ENCODE assay signal across 25 mouse cellular contexts in the genomic region with DNA sequence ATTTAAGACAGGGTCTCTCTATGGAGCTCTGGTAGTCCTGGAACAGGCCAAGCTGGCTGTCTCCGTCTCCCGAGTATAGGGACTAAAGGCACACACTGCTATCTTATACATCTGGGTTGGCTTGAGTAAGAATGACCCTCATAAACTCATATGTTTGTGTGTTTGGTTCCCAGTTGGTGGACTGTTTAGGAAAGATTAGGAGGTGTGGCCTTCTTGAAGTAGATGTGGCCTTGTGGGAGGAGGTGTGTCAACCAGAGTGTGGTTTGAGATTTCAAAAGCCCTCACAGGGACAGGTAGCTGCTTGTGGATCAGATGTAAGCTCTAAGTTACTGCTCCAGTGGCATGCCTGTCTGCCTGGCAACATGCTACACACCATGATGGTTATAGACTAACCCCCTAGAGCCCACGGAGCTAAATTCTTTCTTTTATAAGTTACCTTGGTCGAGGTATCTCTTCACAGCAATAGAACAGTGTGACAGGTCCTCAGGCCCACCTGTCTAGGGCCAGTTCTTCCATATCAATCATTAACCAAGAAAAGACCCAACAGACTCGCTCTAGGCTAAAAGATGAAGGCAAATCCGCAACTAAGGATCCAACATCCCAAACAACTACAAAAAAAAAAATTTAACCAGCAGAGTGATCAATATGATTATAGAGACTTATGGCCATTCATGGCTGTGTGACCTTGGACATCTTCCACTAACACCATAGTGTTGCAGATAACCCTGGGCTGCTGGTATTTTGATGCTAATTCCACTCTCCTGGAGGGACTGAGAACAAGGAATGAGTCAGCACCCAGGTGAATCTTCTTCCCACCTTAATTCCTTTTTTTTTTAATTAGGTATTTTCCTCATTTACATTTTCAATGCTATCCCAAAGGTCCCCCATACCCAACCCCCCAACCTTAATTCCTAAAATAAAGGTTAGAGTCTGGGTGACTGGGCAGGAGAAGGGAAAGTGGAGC. TPM values are rescaled to one million over a fixed set of nuclear protein-coding genes. Genes with fewer than 3 reads are reported as not detected.
DNase-seq lines count a peak whose midpoint lies in the region; ATAC-seq and TF ChIP-seq lines count a peak whose summit lies in the region.
"Had no signal": no experiment of that assay in that cellular context is flagged by ENCODE, and none has a peak within 500 bp of the region (broad histone marks: within the 10 kb centered on the region; RNA-seq: fewer than 3 reads in every experiment).

No protein-coding gene starts in this region.

- no peaks in the 10 kb centered on the region for H3K27me3 ChIP-seq in liver, embryonic 11.5 days (replicated peaks; ENCODE audit: control insufficient read depth, insufficient read depth, low read length)
- no peaks in the 10 kb centered on the region for H3K27me3 ChIP-seq in liver, embryonic 14.5 days (ENCODE audit: control insufficient read depth, insufficient read depth, low read length)
- H3K27me3 ChIP-seq: embryonic facial prominence, embryonic 15.5 days; heart, embryonic 15.5 days; hindbrain, embryonic 15.5 days had no signal

- no peaks in the 10 kb centered on the region for H3K36me3 ChIP-seq in liver, embryonic 11.5 days (ENCODE audit: control insufficient read depth, insufficient read depth, low read length)
- no peaks in the 10 kb centered on the region for H3K36me3 ChIP-seq in liver, embryonic 14.5 days (replicated peaks; ENCODE audit: control insufficient read depth, insufficient read depth, low read depth)
- H3K36me3 ChIP-seq: embryonic facial prominence, embryonic 15.5 days; heart, embryonic 15.5 days; hindbrain, embryonic 15.5 days had no signal

- DNase-seq in liver, result peak; percentile 60
- no peak for DNase-seq in liver, embryonic 11.5 days (ENCODE audit: low spot score)
- DNase-seq in c-Kit-positive CD71-positive TER-119-positive erythroid progenitor cells, embryonic 14.5 days (ENCODE audit: low spot score), result peak; percentile 48
- DNase-seq in liver, embryonic 14.5 days (ENCODE audit: low read depth in 3 of 3, low spot score in 3 of 3), result peak in 1 of 3 experiments; percentile 68
- no peak for DNase-seq in left cerebral cortex, postnatal 4 days
- DNase-seq in urinary bladder, postnatal 4 days (ENCODE audit: low spot score in 2 of 2), result no peak
- DNase-seq in thymus, postnatal 25 days, result no peak
- DNase-seq: adrenal gland, postnatal 25 days; cerebellum, adult 9-10 months; gastrocnemius, postnatal 36 days; heart, adult 2 months; kidney, adult 2 months; right cerebral cortex, adult 18-20 months; right cerebral cortex, postnatal 4 days; thymus, postnatal 36 days had no signal

- H3K4me2 ChIP-seq in liver, embryonic 11.5 days, result no peak overlapping the region
- peak overlapping the region; percentile 34 for H3K4me2 ChIP-seq in liver, embryonic 14.5 days (ENCODE audit: low read depth)
- H3K4me2 ChIP-seq: embryonic facial prominence, embryonic 15.5 days; heart, embryonic 15.5 days; hindbrain, embryonic 15.5 days had no signal

- intact Hi-C loops in left cerebral cortex, postnatal 4 days (cut with DNase I), result no loop called here

- H3K9ac ChIP-seq in liver, embryonic 11.5 days (ENCODE audit: low read depth, low read length), result no peak overlapping the region
- H3K9ac ChIP-seq in liver, embryonic 14.5 days (replicated peaks), result no peak overlapping the region
- H3K9ac ChIP-seq: embryonic facial prominence, embryonic 15.5 days; heart, embryonic 15.5 days; hindbrain, embryonic 15.5 days had no signal

- no peak; the same call in 1 of the 2 replicates for ATAC-seq in liver, embryonic 11.5 days (replicated peaks; ENCODE audit: low FRiP score)
- ATAC-seq in liver, embryonic 14.5 days (ENCODE audit: insufficient read depth), result peak; percentile 68
- ATAC-seq: CD4-positive, CD25-positive, alpha-beta regulatory T cell, adult 4 months; lung, postnatal 0 days had no signal

- H3K4me1 ChIP-seq in liver, embryonic 11.5 days (replicated peaks; ENCODE audit: control insufficient read depth, insufficient read depth, low read length), result peaks cover 27% of the 10 kb centered on the region
- peaks cover 57 to 60% of the 10 kb centered on the region in 2 experiments for H3K4me1 ChIP-seq in liver, embryonic 14.5 days (replicated peaks; ENCODE audit: control insufficient read depth in 2 of 2, insufficient read depth in 2 of 2, low read length in 1 of 2)
- H3K4me1 ChIP-seq: hindbrain, embryonic 15.5 days; limb, embryonic 10.5 days; midbrain, embryonic 10.5 days had no signal

- H3K4me3 ChIP-seq in liver, embryonic 11.5 days (ENCODE audit: low read depth, low read length), result no peak overlapping the region
- H3K4me3 ChIP-seq in liver, embryonic 14.5 days (ENCODE audit: insufficient read depth in 1 of 2, low read depth in 2 of 2, low read length in 2 of 2), result no peak overlapping the region
- H3K4me3 ChIP-seq: embryonic facial prominence, embryonic 15.5 days; heart, adult 2 months; heart, embryonic 15.5 days; hindbrain, embryonic 15.5 days; left cerebral cortex, adult 2 months; limb, embryonic 10.5 days; midbrain, embryonic 10.5 days had no signal

- peak; percentile 71 for TF ChIP-seq EP300 in liver, embryonic 14.5 days (IDR thresholded peaks at IDR 0.05; ENCODE audit: low read depth)

- H3K9me3 ChIP-seq in liver, embryonic 11.5 days (ENCODE audit: control insufficient read depth, low read length), result no peaks in the 10 kb centered on the region
- H3K9me3 ChIP-seq in liver, embryonic 14.5 days (ENCODE audit: control insufficient read depth, low read length), result no peaks in the 10 kb centered on the region
- H3K9me3 ChIP-seq: embryonic facial prominence, embryonic 15.5 days; heart, embryonic 15.5 days; hindbrain, embryonic 15.5 days; limb, embryonic 10.5 days; midbrain, embryonic 10.5 days had no signal

- TF ChIP-seq CTCF in liver, embryonic 14.5 days (IDR thresholded peaks at IDR 0.05; ENCODE audit: low read depth), result no peak

- no peak overlapping the region for H3K27ac ChIP-seq in liver, embryonic 11.5 days (ENCODE audit: low read depth, low read length)
- peak overlapping the region; percentile 98 for H3K27ac ChIP-seq in liver, embryonic 14.5 days
- H3K27ac ChIP-seq: embryonic facial prominence, embryonic 15.5 days; heart, adult 2 months; heart, embryonic 15.5 days; hindbrain, embryonic 15.5 days; kidney, postnatal 0 days; left cerebral cortex, adult 2 months; limb, embryonic 10.5 days; macrophage; midbrain, embryonic 10.5 days had no signal

- WGBS in liver, embryonic 11.5 days, result 73% methylated on average over 6 of the region's 6 CpGs
- 62% methylated on average over 6 of the region's 6 CpGs for WGBS in liver, embryonic 14.5 days (ENCODE audit: insufficient replicate concordance)

RNA-seq across cellular contexts. Expression of a gene that starts 9.1 kb away (rescaled TPM):
- 17.2 TPM in 2 replicates for polyA plus RNA-seq in liver, embryonic 11.5 days (2014; fragmentation: Nextera tagmentation; extraction: Ambion mirVana)
- polyA plus RNA-seq in liver, embryonic 14.5 days (2012; rRNA removed), result 3.3 and 3.4 TPM in 2 replicates
- polyA plus RNA-seq in liver, embryonic 14.5 days (2014; fragmentation: Nextera tagmentation; extraction: Ambion mirVana), result 2.4 and 2.8 TPM in 2 replicates
- total RNA-seq in left cerebral cortex, postnatal 4 days (2021), result 10 to 100 TPM; 28.4 to 28.8 TPM

RNA-seq across cellular contexts. Expression of a gene that starts 9.1 kb away (rescaled TPM):
- 14.9 and 17.5 TPM in 2 replicates for polyA plus RNA-seq in liver, embryonic 11.5 days (2014; fragmentation: Nextera tagmentation; extraction: Ambion mirVana)
- polyA plus RNA-seq in liver, embryonic 14.5 days (2012; rRNA removed), result 10.3 and 16.1 TPM in 2 replicates
- 7.0 TPM in 2 replicates for polyA plus RNA-seq in liver, embryonic 14.5 days (2014; fragmentation: Nextera tagmentation; extraction: Ambion mirVana)
- total RNA-seq in left cerebral cortex, postnatal 4 days (2021), result 1 to 10 TPM; 7.9 to 8.8 TPM

RNA-seq across cellular contexts. Expression of a gene that starts 15.1 kb away (rescaled TPM):
- polyA plus RNA-seq in liver, embryonic 11.5 days (2014; fragmentation: Nextera tagmentation; extraction: Ambion mirVana), result 31.5 and 33.6 TPM in 2 replicates
- polyA plus RNA-seq in liver, embryonic 14.5 days (2012; rRNA removed), result 10.6 and 15.6 TPM in 2 replicates
- polyA plus RNA-seq in liver, embryonic 14.5 days (2014; fragmentation: Nextera tagmentation; extraction: Ambion mirVana), result 31.0 and 31.1 TPM in 2 replicates
- total RNA-seq in left cerebral cortex, postnatal 4 days (2021), result 1 to 10 TPM in 1 of 2 experiments, not detected in 1; 1.2 TPM

RNA-seq across cellular contexts. Expression of a gene that starts 15.5 kb away (rescaled TPM):
- polyA plus RNA-seq in liver, embryonic 11.5 days (2014; fragmentation: Nextera tagmentation; extraction: Ambion mirVana), result 28.2 and 29.0 TPM in 2 replicates
- 12.8 and 15.5 TPM in 2 replicates for polyA plus RNA-seq in liver, embryonic 14.5 days (2012; rRNA removed)
- 10.9 and 13.2 TPM in 2 replicates for polyA plus RNA-seq in liver, embryonic 14.5 days (2014; fragmentation: Nextera tagmentation; extraction: Ambion mirVana)
- total RNA-seq in left cerebral cortex, postnatal 4 days (2021), result 10 to 100 TPM; 73.8 to 78.8 TPM

RNA-seq across cellular contexts. Expression of a gene that starts 20.3 kb away (rescaled TPM):
- 45.9 and 47.3 TPM in 2 replicates for polyA plus RNA-seq in liver, embryonic 11.5 days (2014; fragmentation: Nextera tagmentation; extraction: Ambion mirVana)
- polyA plus RNA-seq in liver, embryonic 14.5 days (2012; rRNA removed), result 19.6 and 21.6 TPM in 2 replicates
- polyA plus RNA-seq in liver, embryonic 14.5 days (2014; fragmentation: Nextera tagmentation; extraction: Ambion mirVana), result 11.0 TPM in 2 replicates
- 10 to 100 TPM; 54.9 to 64.5 TPM for total RNA-seq in left cerebral cortex, postnatal 4 days (2021)

Comparison
In these comparisons a context has a peak if more than half of its experiments do, and no peak if none do; other contexts are left out.
1. DNase-seq: peak in liver (single experiment) and c-Kit-positive CD71-positive TER-119-positive erythroid progenitor cells, embryonic 14.5 days (single experiment); none in liver, embryonic 11.5 days (single experiment), left cerebral cortex, postnatal 4 days (single experiment), urinary bladder, postnatal 4 days (0 of 2) and thymus, postnatal 25 days (single experiment).